Mouse (Mus musculus) cortical plate, adult 2 months (tissue): Measurements from ENCODE around the gene Slc43a1. TPM values are rescaled to one million over a fixed set of nuclear protein-coding genes. Genes with fewer than 3 reads are reported as not detected.
A peak's percentile ranks its signal among the peaks of the same experiment; 100 is the strongest.

Source experiments
- H3K27ac ChIP-seq: fragments of 200-500 bp; 2 replicates; pipeline ENCODE4 v1.5.1; 2012; ENCODE audit warnings: low read length, control low read depth, inconsistent platforms; ENCODE audit not compliant: insufficient read depth
- H3K4me1 ChIP-seq: fragments of 200-500 bp; 2 replicates; pipeline ENCODE4 v1.6.1; 2011; ENCODE audit warnings: low read length; ENCODE audit not compliant: control insufficient read depth, insufficient read depth
- H3K4me3 ChIP-seq: fragments of 200-500 bp; 2 replicates; pipeline ENCODE4 v1.5.1; 2011; ENCODE audit warnings: mild to moderate bottlenecking, low read length, control low read depth; ENCODE audit not compliant: insufficient read depth
- CTCF ChIP-seq: fragments of 200-500 bp; IDR thresholded peaks from 2 replicates; pipeline ENCODE4 v1.5.1; 2011; ENCODE audit warnings: mild to moderate bottlenecking, control low read depth, low read length; ENCODE audit not compliant: insufficient read depth; ENCODE audit errors: extremely low read depth
- POLR2A ChIP-seq: fragments of 200-500 bp; IDR thresholded peaks from 2 replicates; pipeline ENCODE4 v1.6.1; 2011; ENCODE audit warnings: mild to moderate bottlenecking, low read length, control low read depth; ENCODE audit not compliant: insufficient read depth; ENCODE audit errors: extremely low read depth
- polyA plus RNA-seq: library from polyadenylated mRNA; depleted of rRNA; stranded (reverse); fragments of >200 nt; gene quantifications from 2 replicates; pipeline ENCODE4 v1.2.3, GENCODE M21; 2012

Slc43a1 gene
- polyA plus RNA-seq, 1 experiment, result 0.52 TPM

- Histone ChIP-seq H3K4me3 (no peak overlapping the region), H3K4me1 (no peaks in the 10 kb centered on the region), H3K27ac (no peak overlapping the region)
- TF ChIP-seq CTCF, result no peak
- no peak for TF ChIP-seq POLR2A
Observed at GRCm38 (mm10) chr2:84806546-84806945, 32.1 kb upstream of the Slc43a1 start.

- Histone ChIP-seq H3K4me1 (no peaks in the 10 kb centered on the region), H3K4me3 (no peak overlapping the region), H3K27ac (no peak overlapping the region)
- TF ChIP-seq CTCF (no peak), POLR2A (no peak)
Observed at GRCm38 (mm10) chr2:84809330-84809729, 29.3 kb upstream of the Slc43a1 start.

GRCm38 (mm10) chr2:84810526-84810885, 28.1 kb upstream of the Slc43a1 start:
- Histone ChIP-seq H3K4me3 (no peak overlapping the region), H3K4me1 (no peaks in the 10 kb centered on the region), H3K27ac (no peak overlapping the region)
- TF ChIP-seq CTCF (no peak), POLR2A (no peak)

DNA sequence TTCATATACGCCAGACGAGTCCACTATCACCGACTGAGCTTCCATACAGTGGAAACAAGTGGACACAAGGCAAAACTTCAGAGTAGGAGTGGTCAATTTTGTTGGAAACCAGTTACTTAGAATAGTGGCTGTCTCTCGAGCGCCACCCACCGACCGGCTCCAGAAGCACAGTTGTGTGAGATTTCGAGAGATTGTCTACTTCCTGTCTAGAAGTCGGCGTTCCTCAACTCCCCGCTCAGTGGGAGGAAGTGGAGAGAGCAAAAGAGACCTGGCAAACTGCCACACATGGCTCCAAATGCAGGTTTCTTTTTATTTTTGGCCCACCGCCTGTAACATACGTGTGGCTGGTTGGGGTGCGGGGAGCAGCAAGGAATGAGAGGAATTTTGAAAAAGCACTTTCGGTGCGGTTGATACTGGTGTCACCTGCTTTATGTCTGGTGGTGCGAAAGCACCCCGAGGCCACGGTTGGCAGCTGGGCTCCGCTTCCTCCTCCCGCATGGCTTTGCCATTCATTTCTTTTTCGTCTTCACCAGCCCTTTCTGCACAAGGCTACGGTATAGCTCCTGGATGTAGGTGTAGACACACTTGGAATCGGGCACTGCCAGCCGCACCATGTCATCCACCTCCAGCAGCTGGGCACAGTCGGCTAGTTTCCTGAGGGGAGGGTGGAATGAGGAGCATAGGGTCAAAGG, 27.6 kb upstream of the Slc43a1 start:
- Histone ChIP-seq H3K4me1 (no peaks in the 10 kb centered on the region), H3K27ac (no peak overlapping the region), H3K4me3 (peak overlapping the region; percentile 3; the same call in 1 of the 2 replicates)
- TF ChIP-seq POLR2A (no peak), CTCF (peak; percentile 64)

GRCm38 (mm10) chr2:84811880-84812279, 26.8 kb upstream of the Slc43a1 start:
- Histone ChIP-seq H3K4me1 (no peaks in the 10 kb centered on the region), H3K4me3 (no peak overlapping the region), H3K27ac (no peak overlapping the region)
- TF ChIP-seq POLR2A, result no peak
- TF ChIP-seq CTCF, result no peak

GRCm38 (mm10) chr2:84812676-84813075, 26.0 kb upstream of the Slc43a1 start:
- Histone ChIP-seq H3K27ac (no peak overlapping the region), H3K4me1 (no peaks in the 10 kb centered on the region), H3K4me3 (no peak overlapping the region)
- no peak for TF ChIP-seq POLR2A
- no peak for TF ChIP-seq CTCF

GRCm38 (mm10) chr2:84819861-84820260, 18.8 kb upstream of the Slc43a1 start:
- no peak for TF ChIP-seq CTCF
- no peak for TF ChIP-seq POLR2A
- Histone ChIP-seq H3K27ac (no peak overlapping the region), H3K4me3 (no peak overlapping the region), H3K4me1 (peaks cover 2% of the 10 kb centered on the region)

DNA sequence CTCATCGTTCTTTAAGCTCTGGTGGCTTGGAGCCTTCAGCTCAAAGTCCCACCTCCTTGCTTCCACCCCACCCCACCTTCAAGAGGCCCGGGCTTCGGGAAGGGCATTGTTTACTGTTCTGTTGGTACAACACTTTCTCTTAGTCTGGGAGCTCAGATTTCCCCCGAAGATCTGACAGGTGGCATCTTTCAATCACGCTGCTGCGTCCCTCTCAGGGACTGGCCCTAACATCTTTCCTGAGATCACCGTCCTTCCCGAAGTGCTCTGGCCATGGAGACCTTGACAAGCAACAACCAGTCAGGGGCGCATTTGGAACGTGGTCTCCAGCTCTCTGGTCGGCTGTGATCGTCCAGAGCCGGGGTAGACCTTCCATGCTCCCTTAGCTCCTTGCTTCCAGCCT, 16.1 kb upstream of the Slc43a1 start, which contains the start of gene Smtnl1:
Gene Smtnl1 (minus strand): TSS at position 101 of the 400 bp plus-strand sequence.
- Histone ChIP-seq H3K4me1 (peaks cover 4% of the 10 kb centered on the region), H3K4me3 (no peak within 1 kb of the TSS), H3K27ac (no peak within 1 kb of the TSS)
- no peak for TF ChIP-seq POLR2A
- TF ChIP-seq CTCF, result no peak

GRCm38 (mm10) chr2:84823237-84823636, 15.4 kb upstream of the Slc43a1 start:
- TF ChIP-seq CTCF (no peak), POLR2A (no peak)
- Histone ChIP-seq H3K4me3 (no peak overlapping the region), H3K4me1 (peaks cover 4% of the 10 kb centered on the region), H3K27ac (no peak overlapping the region)

- Histone ChIP-seq H3K4me3 (peak within 1 kb of the TSS; percentile 70), H3K27ac (no peak within 1 kb of the TSS), H3K4me1 (peaks cover 2% of the 10 kb centered on the region; the same call in 1 of the 2 replicates)
- TF ChIP-seq POLR2A, result peak; percentile 83; the same call in 1 of the 2 replicates
- no peak for TF ChIP-seq CTCF
Observed at GRCm38 (mm10) chr2:84826488-84827282, 12.0 kb upstream of the Slc43a1 start, which contains the start of gene Timm10. Timm10 (plus strand) TSS chr2:84826997.
